Mouse (Mus musculus): ENCODE measurements around the gene Mc1r. TPM values are rescaled to one million over a fixed set of nuclear protein-coding genes. Genes with fewer than 3 reads are reported as not detected.

Gene Mc1r
- polyA plus RNA-seq, 1 experiment from 2014 or later, result not detected

DNA sequence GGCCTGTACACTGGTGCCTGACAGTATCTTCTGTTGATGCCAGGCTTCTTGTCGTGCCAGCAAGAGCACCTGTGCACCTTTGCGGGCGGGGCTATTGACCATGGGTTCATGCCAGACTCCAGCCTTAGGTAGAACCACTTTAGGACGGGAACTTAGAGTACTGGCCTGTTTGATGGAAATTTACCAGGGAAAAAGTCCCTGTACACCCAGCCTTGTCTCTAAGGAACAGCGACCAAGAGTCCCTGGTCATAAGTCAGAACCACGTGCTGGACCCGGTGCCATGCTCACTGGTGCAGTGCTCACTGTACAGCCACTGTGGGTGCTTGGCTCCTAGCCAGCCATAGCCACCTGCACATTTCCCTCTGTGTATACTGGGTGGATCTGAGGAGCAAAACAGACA, 17.9 kb upstream of the Mc1r start:
- no peak overlapping the region for H3K4me2 ChIP-seq
- ATAC-seq (ENCODE audit: low read depth) (no peak), DNase-seq (no peak)
- H3K4me1 ChIP-seq (replicated peaks), result no peaks in the 10 kb centered on the region
- H3K4me3 ChIP-seq (replicated peaks), result no peak overlapping the region
- H3K27ac ChIP-seq, result no peak overlapping the region
- no peaks in the 10 kb centered on the region for H3K9me3 ChIP-seq (replicated peaks)
- H3K9ac ChIP-seq, result no peak overlapping the region
- 84% methylated on average over 7 of the region's 7 CpGs for WGBS (ENCODE audit: insufficient replicate concordance)
- no peaks in the 10 kb centered on the region for H3K27me3 ChIP-seq
- peaks cover 99% of the 10 kb centered on the region for H3K36me3 ChIP-seq

- peaks cover 7% of the 10 kb centered on the region for H3K4me1 ChIP-seq (replicated peaks)
- peaks cover 92% of the 10 kb centered on the region for H3K36me3 ChIP-seq
- no peaks in the 10 kb centered on the region for H3K27me3 ChIP-seq
- H3K4me3 ChIP-seq (replicated peaks), result no peak overlapping the region
- ATAC-seq (ENCODE audit: low read depth) (peak; percentile 12; the same call in 1 of the 2 replicates), DNase-seq (no peak)
- no peak overlapping the region for H3K9ac ChIP-seq
- no peaks in the 10 kb centered on the region for H3K9me3 ChIP-seq (replicated peaks)
- 76% methylated on average over 13 of the region's 13 CpGs for WGBS (ENCODE audit: insufficient replicate concordance)
- no peak overlapping the region for H3K4me2 ChIP-seq
- H3K27ac ChIP-seq, result no peak overlapping the region; the same call in 1 of the 2 replicates
Observed at GRCm38 (mm10) chr8:123398308-123398707, 8.6 kb upstream of the Mc1r start.

- Histone ChIP-seq H3K9me3 (replicated peaks) (no peaks in the 10 kb centered on the region), H3K4me1 (replicated peaks) (peaks cover 21% of the 10 kb centered on the region), H3K4me3 (replicated peaks) (no peak overlapping the region), H3K4me2 (no peak overlapping the region), H3K9ac (no peak overlapping the region), H3K36me3 (peaks cover 55% of the 10 kb centered on the region), H3K27me3 (no peaks in the 10 kb centered on the region), H3K27ac (no peak overlapping the region)
- 82% methylated on average over 9 of the region's 9 CpGs for WGBS (ENCODE audit: insufficient replicate concordance)
- DNase-seq (no peak), ATAC-seq (ENCODE audit: low read depth) (no peak)
Observed at GRCm38 (mm10) chr8:123401936-123402335, 5.0 kb upstream of the Mc1r start.

DNA sequence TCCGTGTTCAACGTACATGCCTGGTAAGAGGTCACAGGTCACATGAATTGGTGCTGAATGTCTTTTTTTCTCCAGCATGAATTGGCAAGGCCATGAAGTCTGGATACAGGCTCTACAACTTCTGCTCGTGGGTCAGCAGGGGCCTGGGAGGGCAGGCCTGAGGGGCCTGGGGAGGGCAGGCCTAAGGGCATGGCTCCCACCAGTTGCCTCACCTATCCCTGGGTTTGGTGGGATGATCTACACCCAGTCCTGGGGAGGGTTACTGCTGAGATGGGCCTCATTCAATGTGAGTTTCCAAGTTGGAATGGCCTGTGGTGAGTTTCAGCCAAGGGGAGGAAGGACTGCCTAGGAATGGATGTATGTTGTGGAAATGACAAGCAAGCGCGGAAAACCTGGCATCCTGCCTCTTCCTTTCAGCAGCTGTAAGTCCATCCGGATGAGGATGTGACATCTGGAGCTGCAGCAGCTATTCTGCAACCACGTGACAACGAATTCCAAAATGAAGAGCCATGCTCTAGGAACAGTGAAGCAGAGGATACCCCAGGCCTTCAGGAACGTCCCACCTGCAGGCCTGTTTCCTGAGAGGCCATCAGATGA, 4.1 kb upstream of the Mc1r start:
- Histone ChIP-seq H3K4me2 (no peak overlapping the region), H3K9me3 (replicated peaks) (no peaks in the 10 kb centered on the region), H3K4me3 (replicated peaks) (no peak overlapping the region), H3K4me1 (replicated peaks) (peaks cover 23% of the 10 kb centered on the region), H3K36me3 (peaks cover 46% of the 10 kb centered on the region), H3K9ac (no peak overlapping the region), H3K27ac (no peak overlapping the region), H3K27me3 (peaks cover 8% of the 10 kb centered on the region; the same call in 1 of the 2 replicates)
- WGBS (ENCODE audit: insufficient replicate concordance), result 83% methylated on average over 9 of the region's 9 CpGs
- ATAC-seq (ENCODE audit: low read depth), result no peak
- DNase-seq, result no peak

DNA sequence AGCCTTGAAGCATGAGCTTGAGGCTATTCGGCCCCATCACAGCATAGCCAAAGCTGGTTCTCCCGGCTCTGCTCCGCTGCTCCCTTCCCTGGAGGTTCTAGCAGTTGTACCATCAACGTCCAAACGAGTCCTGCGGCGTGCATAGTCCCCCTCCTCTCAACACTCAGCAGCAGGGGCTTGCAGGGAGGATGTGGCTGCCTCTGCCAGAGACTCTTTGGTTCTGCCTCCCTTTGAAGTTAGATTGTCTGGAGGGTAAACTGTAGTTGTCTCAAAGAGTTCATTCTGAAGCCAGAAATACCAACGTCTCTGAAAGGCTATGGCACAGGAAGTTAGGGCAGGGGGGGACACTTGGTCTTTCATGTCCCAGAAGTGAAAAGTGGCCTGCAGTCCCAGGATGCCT, 2.4 kb upstream of the Mc1r start:
- Histone ChIP-seq H3K27ac (no peak overlapping the region), H3K36me3 (peaks cover 29% of the 10 kb centered on the region), H3K9me3 (replicated peaks) (no peaks in the 10 kb centered on the region), H3K9ac (no peak overlapping the region), H3K4me1 (replicated peaks) (peaks cover 40% of the 10 kb centered on the region), H3K4me2 (no peak overlapping the region), H3K4me3 (replicated peaks) (no peak overlapping the region), H3K27me3 (peaks cover 21% of the 10 kb centered on the region)
- ATAC-seq (ENCODE audit: low read depth) (no peak), DNase-seq (no peak)
- WGBS (ENCODE audit: insufficient replicate concordance), result 54% methylated on average over 8 of the region's 8 CpGs

- Histone ChIP-seq H3K27ac (no peak overlapping the region), H3K9me3 (replicated peaks) (no peaks in the 10 kb centered on the region), H3K9ac (no peak overlapping the region), H3K27me3 (peaks cover 52% of the 10 kb centered on the region), H3K4me1 (replicated peaks) (peaks cover 71% of the 10 kb centered on the region), H3K4me3 (replicated peaks) (no peak overlapping the region), H3K36me3 (no peaks in the 10 kb centered on the region), H3K4me2 (no peak overlapping the region)
- ATAC-seq (ENCODE audit: low read depth) (no peak), DNase-seq (no peak)
- WGBS (ENCODE audit: insufficient replicate concordance), result 70% methylated on average over 13 of the region's 13 CpGs
Observed at GRCm38 (mm10) chr8:123407612-123408011, 705 bp downstream of the Mc1r start.

GRCm38 (mm10) chr8:123408586-123409544, 2.0 kb downstream of the Mc1r start:
- Histone ChIP-seq H3K4me3 (replicated peaks) (no peak overlapping the region), H3K9me3 (replicated peaks) (no peaks in the 10 kb centered on the region), H3K9ac (peak overlapping the region; percentile 5; the same call in 1 of the 2 replicates), H3K4me1 (replicated peaks) (peaks cover 81% of the 10 kb centered on the region), H3K27ac (no peak overlapping the region; the same call in 1 of the 2 replicates), H3K36me3 (no peaks in the 10 kb centered on the region), H3K4me2 (peak overlapping the region; percentile 20; the same call in 1 of the 2 replicates), H3K27me3 (peaks cover 65% of the 10 kb centered on the region)
- DNase-seq (peak; percentile 41), ATAC-seq (ENCODE audit: low read depth) (peak; percentile 68)
- 21% methylated on average over 9 of the region's 9 CpGs for WGBS (ENCODE audit: insufficient replicate concordance)

GRCm38 (mm10) chr8:123410049-123410587, 3.2 kb downstream of the Mc1r start:
- no peak overlapping the region for H3K4me3 ChIP-seq (replicated peaks)
- WGBS (ENCODE audit: insufficient replicate concordance), result 68% methylated on average over 8 of the region's 8 CpGs
- ATAC-seq (ENCODE audit: low read depth) (no peak), DNase-seq (no peak)
- peaks cover 69% of the 10 kb centered on the region for H3K27me3 ChIP-seq
- no peak overlapping the region for H3K4me2 ChIP-seq
- no peak overlapping the region for H3K9ac ChIP-seq
- H3K4me1 ChIP-seq (replicated peaks), result peaks cover 87% of the 10 kb centered on the region
- no peak overlapping the region for H3K27ac ChIP-seq
- no peaks in the 10 kb centered on the region for H3K9me3 ChIP-seq (replicated peaks)
- no peaks in the 10 kb centered on the region for H3K36me3 ChIP-seq

DNA sequence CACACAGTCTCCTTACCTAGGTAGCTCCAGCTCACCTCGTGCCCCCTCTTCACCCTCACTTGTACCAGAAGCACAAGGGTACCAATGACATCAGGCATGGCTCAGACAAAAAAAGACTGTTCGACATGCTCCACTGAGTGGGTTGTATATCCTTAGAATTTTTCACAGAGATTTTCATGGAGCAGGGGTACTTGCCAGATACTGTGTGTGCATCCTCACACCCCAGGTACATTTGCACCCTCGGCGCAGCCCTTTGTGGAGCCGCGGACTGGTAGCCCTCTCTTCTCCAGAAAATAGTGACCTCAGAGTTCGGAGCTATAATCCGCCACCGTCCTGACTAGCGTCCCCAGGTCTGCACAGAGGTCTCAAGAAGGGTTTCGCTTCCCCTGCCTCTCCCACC, 3.9 kb downstream of the Mc1r start:
- peak overlapping the region; percentile 23 for H3K4me3 ChIP-seq (replicated peaks)
- no peak overlapping the region for H3K9ac ChIP-seq
- ATAC-seq (ENCODE audit: low read depth) (no peak), DNase-seq (no peak)
- no peaks in the 10 kb centered on the region for H3K9me3 ChIP-seq (replicated peaks)
- H3K4me1 ChIP-seq (replicated peaks), result peaks cover 83% of the 10 kb centered on the region
- WGBS (ENCODE audit: insufficient replicate concordance), result 19% methylated on average over 11 of the region's 11 CpGs
- no peak overlapping the region for H3K27ac ChIP-seq
- H3K27me3 ChIP-seq, result peaks cover 69% of the 10 kb centered on the region
- H3K4me2 ChIP-seq, result peak overlapping the region; percentile 60
- H3K36me3 ChIP-seq, result no peaks in the 10 kb centered on the region

- H3K4me1 ChIP-seq (replicated peaks), result peaks cover 81% of the 10 kb centered on the region
- H3K4me2 ChIP-seq, result peak within 1 kb of the TSS; percentile 60
- no peaks in the 10 kb centered on the region for H3K9me3 ChIP-seq (replicated peaks)
- no peak within 1 kb of the TSS for H3K27ac ChIP-seq
- H3K27me3 ChIP-seq, result peaks cover 69% of the 10 kb centered on the region
- 0% methylated on average over 29 of the region's 29 CpGs for WGBS (ENCODE audit: insufficient replicate concordance)
- H3K36me3 ChIP-seq, result no peaks in the 10 kb centered on the region
- H3K4me3 ChIP-seq (replicated peaks), result peak within 1 kb of the TSS; percentile 23
- DNase-seq, result peak; percentile 60
- no peak within 1 kb of the TSS for H3K9ac ChIP-seq
- ATAC-seq (ENCODE audit: low read depth), result peak; percentile 69
Observed at GRCm38 (mm10) chr8:123411246-123411645, 4.3 kb downstream of the Mc1r start, which contains the start of gene Tubb3. TSS of gene Tubb3 (plus strand) at chr8:123411424.

DNA sequence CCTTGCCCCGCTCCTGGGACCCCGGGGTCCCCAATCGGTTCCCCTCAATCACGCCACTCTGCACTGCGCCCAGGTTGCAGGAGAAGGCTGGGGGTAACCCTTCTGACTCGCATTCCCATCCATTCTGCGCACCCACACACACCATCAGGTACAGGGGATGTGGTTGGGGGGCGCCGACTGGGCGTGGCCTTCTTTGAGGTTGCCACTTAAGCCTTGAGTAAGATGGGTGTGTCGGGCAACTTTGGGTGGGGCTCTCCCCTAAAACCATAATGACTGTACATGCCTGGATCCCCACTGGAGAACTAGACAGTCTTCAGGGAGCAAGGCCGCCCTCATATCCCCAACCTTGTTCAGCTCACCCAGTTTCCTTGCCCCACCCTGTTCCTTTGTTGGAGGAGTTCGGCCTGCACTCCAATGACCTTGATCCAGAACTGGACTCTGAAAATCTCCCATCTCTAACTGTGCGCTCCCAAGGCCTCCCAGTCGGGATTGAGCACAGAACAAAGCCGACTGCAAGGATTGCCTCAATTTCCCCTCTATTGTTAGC, 4.9 kb downstream of the Mc1r start:
- ATAC-seq (ENCODE audit: low read depth) (no peak), DNase-seq (no peak)
- Histone ChIP-seq H3K36me3 (no peaks in the 10 kb centered on the region), H3K9ac (no peak overlapping the region), H3K9me3 (replicated peaks) (no peaks in the 10 kb centered on the region), H3K27ac (no peak overlapping the region), H3K4me3 (replicated peaks) (peak overlapping the region; percentile 23), H3K27me3 (peaks cover 69% of the 10 kb centered on the region), H3K4me2 (peak overlapping the region; percentile 60), H3K4me1 (replicated peaks) (peaks cover 81% of the 10 kb centered on the region)
- WGBS (ENCODE audit: insufficient replicate concordance), result 10% methylated on average over 16 of the region's 16 CpGs

Data from liver, embryonic 13.5 days (tissue).